Mouse (Mus musculus) layer of hippocampus, adult 9-11 months (tissue): ENCODE measurements at regions not wholly inside any gene's neighbourhood (a gene's known extent, or its start where the extent isn't known, plus 50 kb on each side); places are given as distances from the start of the nearest gene placed in this dataset.

Source experiments
- DNase-seq: peaks from one replicate; pipeline ENCODE4 v3.0.0; 2022

DNA sequence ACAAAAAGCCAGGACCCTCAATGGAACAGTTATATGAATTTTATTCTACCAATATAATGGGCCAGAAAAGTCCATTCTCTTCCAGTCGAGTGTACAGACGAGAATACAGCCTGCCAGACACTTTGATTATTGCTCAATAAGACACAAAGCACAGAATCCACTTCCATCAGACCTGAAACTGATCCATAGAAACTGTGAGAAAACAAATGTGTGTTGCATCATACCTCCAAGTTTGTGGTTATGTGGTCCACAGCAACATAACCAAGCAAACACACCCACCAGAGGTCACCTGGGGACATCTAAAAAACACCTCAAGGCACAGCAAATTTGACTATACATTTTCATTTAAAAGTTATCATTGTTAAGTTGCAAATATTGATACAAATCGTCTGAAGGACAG, 183.2 kb downstream of the 4933412E24Rik start:
- DNase-seq = no peak

DNA sequence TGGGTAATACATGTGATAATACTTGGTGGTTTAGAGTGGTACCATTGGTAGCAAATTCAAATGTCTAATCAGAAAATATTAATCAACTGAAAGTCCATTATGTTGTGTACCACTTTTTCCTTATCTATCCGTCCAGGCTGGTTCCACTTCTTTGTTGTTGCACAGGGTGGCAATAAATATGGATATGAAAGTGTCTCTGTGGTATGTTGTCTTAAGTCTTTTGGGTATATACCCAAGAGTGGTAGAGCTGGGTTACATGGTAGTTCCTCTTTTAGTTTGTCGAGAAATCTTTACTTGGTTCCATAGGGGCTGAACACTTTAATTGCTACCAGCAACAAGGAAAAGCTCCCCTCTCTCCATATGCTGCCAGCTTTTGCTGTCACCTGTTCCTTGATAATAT, 184.9 kb downstream of the 4933412E24Rik start:
- no peak for DNase-seq

DNA sequence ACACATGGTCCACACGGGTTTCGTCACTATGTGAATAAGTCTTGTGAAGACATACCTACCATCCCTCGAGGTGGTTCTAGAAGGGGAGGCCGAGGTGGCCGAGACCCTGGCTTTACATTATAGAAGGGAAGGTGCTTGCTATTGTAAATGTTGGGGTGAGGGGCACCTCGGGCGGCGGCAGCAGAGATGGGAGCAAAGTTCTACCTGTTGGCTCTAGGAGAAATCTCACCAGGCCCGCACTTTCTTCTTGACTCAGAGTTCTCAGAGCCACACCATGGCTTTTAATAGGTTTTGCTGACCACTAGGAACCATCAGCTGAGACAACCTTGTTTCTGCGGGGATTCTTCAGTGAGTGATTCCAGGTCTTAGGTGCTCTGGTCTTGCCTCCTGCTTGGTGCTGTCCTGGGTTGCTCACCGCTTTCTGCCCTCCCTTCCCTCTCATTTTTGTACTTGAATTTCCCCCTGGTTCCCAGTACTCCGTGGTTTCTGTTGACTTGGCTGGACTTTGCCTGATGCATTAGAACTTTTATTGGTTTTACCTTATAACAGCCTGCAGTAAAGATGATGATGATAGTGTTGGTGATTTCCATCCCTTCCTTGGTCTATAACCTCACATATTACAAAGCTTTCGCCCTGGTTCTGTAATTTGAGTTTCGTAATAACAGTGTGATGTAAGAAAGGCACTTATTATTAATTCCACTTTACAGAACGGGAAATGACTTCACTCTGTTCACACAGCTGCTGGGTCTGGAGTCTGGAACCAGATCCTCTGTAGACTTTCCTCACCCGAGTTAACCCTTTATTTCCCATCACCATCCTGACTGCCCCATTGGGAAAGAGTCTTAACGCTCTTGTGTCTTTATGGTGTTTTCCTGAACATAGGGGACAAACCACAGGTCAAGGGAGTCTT, 185.6 kb downstream of the 4933412E24Rik start:
- no peak for DNase-seq

DNA sequence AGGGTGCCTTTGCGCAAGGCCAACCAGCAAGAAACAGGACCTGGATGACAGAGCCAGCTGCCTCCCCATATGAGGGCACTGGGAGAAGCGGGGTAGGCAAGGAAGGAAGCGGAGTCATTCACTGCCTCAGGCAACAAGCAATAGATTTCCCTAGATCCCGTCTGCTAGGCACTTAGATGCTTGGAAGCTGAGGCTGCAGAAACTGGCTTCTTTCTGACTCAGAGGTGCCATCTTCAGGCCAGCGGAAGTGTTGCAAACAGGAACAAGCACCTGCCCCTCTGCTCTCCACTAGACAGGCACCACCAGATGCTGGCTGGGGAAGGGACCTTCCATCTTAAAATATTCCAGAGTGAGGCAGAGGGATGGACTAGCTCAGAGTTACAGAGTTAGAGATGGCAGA, 188.0 kb downstream of the 4933412E24Rik start:
- DNase-seq = peak; percentile 81

DNA sequence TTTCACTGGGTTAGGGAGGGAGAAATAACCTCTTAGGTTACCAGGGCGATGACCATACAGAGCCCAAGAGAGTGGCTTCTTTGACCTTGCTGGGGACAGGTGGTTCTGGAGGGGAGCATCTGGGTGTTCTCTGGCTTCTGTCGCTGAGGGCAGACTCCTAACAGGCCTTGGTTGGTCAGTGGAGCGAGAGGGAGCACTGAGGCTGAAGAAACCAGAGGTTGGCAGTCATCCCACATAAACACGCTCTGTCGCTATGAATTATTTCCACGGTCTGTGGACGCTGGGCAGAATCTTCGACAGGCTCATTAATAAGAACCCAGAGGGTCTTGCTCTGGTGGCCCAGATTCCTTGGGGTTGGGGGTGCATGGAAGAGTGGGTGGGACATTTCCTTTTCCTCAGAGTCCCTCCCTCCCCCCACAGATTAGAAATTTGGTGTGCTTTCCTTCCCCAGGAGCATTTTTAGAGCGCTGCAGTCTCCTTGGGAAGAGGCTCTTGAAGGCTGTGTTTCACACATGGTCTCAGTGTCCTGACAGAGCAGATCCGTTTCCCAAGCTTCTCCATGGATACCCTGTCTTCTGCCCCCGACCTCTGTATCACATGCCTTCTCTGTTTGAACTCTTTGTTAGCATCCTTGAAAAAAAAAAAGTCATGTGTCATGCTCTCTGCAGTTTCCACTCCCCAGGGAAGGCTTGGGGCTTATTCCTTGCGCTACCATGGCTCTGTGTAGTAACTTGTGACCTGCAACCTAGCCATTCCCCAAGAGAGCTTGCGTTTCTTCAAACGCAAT, 190.1 kb downstream of the 4933412E24Rik start:
- no peak for DNase-seq

DNA sequence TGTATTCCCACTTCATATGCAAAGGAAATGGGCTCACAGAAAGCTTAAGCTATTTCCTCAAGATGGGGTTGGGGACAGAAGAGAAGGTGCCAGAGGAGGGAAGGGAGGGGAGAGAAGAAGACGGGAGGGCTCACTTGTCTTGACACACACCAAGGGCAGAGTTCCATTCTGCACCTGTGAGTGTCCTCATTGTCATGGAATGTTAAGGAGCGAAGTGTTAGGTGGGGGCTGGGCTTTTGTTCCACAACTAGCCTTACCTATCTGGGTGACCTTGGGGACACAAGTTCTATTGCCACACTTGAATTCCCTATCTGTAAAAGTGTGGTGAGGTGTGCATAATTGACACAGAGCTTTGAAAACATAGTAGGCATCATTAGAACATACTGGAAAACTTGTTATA, 192.5 kb downstream of the 4933412E24Rik start:
- DNase-seq = no peak

DNA sequence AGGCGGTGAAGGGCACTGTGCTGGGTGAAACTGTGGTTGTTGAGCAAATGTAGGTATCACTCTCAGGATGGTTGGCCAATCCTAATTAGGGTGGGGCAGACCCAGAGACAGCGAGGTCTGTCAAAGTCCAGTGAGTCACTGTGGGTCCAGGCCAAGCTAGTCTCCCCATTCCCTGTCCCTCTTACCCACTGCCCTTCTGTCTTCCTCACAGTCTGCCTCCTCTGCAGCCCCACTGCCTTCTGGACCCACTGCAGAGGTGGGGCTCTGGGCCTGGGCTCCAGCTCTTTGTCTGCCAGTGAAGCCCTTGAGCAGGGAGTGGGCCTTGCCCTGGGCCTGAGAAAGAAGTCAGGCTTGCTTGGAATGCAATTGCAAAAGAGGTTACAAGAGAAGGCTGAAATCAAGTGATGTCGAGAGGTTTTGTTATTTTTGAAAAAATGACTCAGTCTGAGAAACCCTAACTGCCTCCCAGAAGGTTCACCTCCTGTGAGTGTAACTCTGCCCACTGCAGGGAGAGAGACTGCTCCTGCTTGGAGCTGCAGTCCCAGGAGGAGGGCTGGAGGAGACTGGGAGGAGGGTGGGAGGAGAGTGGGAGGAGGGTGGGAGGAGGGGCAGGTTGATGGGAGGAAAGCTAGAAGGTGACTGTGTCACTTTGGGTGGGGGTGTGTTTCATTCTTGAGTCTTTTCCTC, 193.3 kb downstream of the 4933412E24Rik start:
- DNase-seq = no peak

DNA sequence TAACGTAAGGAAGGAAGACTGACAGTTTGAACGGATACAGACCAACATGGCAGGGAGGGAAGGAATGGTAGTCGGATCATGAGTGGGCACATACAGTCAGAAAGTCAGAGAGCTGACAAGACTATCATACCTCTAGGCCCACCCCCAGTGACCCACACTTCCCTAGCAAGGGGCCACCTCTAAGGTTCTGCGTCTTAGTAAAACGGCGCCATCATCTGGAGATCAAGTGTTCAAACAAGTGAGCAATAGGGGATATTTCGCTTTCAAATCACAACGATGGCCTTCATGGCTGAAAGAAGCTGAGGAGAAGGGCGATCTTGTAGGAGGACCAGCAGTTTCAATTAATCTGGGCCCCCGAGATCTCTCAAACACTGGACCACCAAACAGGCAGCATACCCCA, 196.1 kb downstream of the 4933412E24Rik start:
- no peak for DNase-seq

DNA sequence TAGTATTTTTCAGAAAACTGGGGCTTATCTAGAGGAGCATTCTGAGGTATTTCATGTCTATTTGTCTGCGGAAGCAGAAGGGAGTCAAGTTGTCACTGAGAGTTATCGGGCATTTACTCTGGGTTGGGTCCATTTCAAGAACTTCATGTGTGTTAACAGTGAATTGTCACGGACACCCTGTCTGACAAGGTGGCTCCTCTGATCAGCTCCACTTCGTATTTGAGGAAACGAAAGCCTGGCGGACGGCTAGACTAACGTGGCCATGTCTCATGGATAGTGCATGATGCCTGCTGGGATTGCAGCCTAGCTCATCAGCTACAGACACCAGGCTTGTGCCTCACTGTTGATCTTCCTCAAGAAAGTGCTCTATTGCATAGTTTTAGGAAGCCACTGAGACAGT, 200.4 kb downstream of the 4933412E24Rik start:
- DNase-seq = peak; percentile 74

DNA sequence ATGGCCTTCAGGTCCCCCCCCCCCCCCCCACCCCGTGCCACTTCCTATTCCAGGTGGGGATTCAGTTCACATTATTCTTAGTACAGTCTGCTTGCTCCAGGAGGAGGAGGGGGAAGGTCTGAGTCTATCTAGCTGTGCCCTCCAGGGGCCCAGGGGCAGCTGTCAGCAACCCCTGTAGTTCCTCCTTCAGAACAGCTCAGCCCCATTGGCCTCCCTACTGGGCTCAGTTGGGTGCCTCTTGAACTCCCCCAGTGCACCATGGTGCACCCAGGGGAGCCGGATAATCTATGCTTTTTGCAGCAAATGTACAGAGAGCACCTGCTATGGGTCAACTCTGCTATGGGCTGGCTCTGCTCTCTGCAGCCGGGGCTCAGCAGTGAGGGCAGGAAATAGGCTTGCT, 204.8 kb downstream of the 4933412E24Rik start:
- DNase-seq = no peak

DNA sequence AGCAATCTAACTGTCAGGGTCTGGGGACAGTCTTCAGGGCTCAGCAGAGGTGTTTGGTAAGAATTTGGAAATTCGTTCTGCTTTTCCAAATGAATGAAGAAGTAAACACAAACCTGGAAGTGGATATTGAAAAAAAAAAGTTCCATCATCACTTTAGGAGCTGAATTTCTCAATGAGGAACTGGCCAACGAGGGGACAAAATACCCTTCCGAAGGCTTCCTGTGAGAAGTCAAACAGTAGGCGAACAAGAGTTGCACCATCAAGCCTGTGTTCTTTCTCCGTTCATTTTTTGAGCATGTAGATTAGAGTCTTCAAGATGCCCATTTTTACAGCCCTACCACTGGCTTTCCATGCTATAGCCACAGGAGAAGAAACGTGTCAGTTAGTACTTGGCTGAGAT, 207.1 kb downstream of the 4933412E24Rik start:
- DNase-seq = no peak

DNA sequence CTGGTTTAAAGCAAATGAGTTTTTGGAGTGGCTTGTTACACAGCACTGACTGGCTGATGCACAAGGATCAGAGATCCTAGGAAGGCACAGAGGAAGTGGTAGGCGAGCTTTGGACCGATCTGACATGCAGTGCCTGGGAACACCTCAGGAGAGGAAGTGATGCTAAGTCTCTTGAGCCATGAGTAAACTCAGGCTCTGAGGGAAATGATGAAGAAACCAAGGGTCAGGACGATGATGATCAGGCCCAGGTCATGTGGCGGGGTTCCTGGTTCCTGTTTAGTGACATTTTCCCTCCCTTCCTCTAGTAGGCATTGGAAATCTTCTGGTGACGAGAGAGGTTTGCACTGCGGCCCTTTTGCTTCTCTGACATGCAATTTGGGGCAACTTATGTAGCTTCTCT, 208.7 kb downstream of the 4933412E24Rik start:
- no peak for DNase-seq

DNA sequence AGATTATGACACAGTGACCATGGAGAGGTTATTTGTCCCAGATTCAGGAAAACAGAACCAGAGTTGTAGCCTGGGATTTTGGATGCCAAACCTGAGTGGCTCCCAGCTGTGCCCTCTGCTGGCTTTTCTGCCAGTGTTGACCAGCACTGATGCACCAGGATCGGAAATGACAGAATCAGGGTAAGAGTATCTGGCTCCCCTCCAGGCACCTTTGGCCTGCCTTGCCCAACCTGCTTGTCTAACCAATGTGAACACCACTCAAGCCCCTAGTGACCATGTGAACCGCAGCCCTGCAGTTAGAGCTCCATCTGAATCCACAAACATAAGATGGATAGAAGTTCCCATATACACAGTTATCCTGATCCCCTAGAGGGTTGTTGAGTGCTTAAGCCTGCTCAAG, 210.6 kb downstream of the 4933412E24Rik start:
- no peak for DNase-seq

DNA sequence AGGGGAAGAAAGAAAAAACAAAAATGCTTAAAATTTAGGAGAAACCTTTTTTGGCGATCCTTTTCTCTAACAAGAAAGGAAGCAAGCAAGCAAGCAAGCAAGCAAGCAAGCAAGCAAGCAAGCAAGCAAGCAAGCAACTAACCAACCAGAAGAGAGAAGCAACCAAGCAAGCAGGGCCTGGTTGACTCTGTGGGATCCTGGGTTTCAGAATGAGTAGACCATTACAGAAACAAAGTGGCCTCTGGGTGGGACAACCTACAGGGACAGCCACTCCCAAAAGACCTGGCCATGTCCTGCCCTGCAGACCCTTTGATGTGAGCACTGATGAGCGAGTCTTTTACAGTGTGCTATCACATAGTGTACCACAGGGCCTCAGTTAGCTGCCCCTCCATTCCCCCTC, 211.6 kb downstream of the 4933412E24Rik start:
- DNase-seq = no peak

DNA sequence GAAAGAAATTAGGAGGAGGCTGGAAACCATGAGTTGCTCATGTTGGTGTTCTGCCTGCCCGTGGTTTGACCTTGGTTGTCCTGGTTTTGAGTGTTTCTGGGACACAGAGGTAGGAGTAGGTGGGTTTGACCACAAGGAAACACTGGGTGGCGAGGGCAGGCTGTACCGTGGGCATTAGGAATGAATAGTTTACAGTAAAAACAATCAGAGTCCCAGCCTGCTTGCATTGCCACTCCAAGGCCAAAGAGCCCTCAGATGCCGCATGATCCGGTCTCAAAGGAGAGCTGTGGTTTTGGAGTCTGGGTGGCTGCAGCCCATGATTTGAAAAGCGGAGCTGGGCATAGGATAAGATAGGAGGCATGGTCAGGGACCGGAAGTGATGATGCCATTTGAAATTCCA, 212.0 kb downstream of the 4933412E24Rik start:
- DNase-seq = no peak

DNA sequence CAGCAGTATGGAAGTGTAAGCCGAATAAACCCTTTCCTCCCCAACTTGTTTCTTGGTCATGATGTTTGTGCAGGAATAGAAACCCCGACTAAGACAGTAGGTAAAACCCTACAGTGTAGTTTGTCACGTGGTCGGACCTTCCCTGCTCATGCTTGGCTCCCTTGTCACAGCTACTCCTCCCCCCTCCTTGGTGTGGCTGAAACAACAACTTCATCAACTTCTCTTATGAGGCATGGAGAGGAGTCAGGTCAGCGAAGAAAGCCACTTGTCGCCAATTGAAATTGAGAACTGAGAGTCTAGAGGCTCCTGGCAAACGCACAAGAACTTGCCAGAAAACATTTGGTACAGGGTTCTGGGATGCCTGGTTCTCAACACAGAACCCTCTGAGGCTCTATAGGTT, 214.1 kb downstream of the 4933412E24Rik start:
- no peak for DNase-seq

DNA sequence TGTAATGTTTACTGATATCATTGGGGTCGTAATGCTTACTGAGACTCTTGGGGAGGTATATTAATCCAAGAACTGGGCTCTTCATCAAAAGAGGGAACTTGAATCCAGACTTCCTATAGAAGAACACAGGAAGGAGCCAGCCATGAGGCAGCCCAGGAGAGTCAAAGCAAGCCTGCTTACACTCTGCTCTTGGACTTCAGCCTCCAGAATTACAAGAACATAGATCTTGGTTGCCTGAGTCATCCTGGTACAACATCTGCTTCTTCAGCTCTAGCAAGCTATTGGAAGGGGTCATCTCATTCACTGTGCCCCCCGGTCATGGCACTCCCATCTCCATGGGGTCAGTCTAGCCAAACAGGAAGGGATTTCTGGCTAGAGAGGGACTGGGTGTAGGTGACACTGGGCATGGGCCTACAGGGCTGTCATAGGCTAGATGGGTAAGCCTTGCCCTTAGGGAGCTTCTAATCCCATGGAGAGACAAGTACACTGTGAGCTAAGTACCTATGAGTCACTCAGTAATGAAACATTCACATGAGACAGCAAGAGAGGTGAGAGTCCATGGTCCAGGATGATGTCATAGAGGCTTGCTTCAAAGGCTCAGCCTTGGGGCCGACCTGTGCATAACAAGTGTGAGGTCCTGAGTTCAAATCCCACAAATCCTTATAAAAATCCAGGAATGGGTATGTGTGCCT, 217.1 kb downstream of the 4933412E24Rik start:
- no peak for DNase-seq

DNA sequence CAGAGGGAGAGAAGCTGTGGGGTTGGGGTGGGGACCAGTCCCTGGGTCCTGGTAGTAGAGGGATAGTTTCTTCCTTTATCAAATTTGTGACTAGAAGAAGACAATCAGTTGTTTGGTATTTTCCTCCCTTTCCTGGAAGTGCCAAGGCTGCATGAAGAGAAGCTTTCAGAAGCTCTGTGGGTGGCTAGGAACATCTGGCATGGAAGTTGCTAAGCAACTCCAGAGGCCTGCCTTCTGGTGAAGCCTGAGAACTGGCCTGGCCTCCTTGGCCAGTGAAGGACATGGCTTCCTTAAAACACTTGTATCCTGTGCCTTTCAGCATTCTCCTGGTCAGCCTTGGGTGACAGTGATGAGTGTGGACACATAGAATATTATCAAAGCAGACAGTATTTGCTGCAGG, 217.9 kb downstream of the 4933412E24Rik start:
- no peak for DNase-seq

DNA sequence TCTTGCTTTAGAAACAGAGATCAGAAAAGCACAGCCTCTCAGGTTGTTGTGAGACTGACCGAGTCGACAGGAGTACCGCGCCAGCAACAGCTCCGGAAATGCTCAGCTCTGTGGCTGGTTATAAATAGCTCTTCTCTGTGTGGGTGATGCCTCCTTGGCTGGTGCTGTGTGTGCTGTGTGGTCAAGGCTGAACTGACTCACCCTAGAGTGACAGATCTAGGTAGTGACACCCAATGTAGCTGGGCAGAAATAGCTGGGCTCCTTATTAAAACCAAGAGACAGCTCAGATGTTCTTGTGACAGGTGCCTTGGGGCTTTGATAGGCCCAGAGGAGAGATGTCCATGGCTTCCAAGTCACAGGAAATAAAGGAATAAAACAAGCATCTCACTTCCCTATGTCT, 220.7 kb downstream of the 4933412E24Rik start:
- DNase-seq = peak; percentile 76

DNA sequence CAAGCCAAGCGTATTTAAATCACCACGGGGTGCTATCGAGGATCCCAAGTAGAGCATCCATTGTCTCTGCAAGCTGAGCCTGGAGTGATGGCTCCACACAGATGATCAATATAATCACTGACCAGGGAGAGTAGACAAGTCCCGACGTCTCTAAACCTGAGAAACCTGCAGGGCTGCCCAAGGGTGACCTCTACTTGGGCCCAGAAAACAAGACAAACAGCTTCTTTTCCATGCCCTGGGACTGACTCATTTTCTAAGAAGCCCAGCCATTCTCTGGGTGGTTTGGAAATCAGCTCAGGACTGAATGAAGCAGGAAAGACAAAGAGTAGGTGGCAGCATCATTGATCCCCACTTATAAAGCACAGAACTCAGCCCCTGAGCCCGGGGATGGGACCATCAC, 221.5 kb downstream of the 4933412E24Rik start:
- DNase-seq = no peak

DNA sequence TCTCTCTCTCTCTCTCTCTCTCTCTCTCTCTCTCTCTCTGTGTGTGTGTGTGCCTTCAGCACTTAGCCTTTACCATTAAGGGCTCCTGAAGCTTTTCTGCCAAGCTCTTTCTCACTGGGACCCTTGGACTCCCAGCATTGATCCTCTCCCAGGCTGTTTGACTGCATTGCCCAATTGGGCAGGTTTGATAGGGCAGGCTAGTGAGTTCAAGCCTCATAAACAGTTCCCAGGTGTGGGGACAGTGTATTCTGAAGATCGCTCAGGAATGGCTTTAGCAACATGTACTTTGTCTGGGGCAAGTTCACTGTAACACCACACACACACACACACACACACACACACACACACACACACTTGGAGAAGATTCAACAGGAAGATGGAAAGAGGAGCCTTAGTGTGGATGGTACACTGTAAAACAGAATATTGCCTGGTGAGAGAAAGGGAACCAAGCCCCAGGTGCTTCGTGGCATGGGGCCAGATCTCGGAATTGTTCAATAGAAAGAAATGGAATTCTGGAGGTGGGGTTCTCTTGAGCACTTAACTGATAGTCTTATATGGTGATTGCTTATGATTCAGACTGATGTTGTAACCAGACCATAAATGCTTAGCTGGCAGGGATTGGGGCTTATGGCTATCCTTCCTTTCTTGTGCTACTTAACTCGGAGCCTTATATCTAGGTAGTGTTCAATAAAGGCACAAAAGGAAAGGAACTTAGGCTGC, 229.5 kb downstream of the 4933412E24Rik start:
- DNase-seq = no peak

DNA sequence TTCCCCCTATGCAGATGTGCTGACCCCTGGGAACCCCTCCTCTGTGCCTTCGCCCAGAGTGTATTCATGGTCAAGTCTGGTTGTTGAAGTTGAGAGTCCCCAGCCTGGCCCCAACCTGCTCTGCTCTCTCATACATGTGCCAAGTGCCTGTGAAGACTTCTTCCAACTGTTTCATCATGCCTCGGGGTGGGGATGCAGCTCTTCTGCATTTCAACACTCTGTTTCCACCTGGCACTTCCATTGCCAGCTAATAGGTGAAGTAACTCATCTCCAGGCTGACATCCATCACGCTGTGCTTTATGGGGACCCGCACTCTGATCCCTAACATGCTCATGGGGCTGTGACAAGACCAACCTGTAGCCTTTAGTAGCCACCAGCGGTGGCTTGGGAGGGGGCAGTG, 230.4 kb downstream of the 4933412E24Rik start:
- DNase-seq = no peak
